Mouse (Mus musculus): ENCODE data around the gene Lrig1. TPM values are rescaled to one million over a fixed set of nuclear protein-coding genes. Genes with fewer than 3 reads are reported as not detected.

Lrig1 gene
- polyA plus RNA-seq, 1 experiment: 0.06 TPM

GRCm38 (mm10) chr6:94652659-94653213 lies 47.2 kb downstream of the Lrig1 start:
- peaks cover 2% of the 10 kb centered on the region; the same call in 1 of the 2 replicates for H3K4me1 ChIP-seq
- H3K27me3 ChIP-seq (replicated peaks): peaks cover 38% of the 10 kb centered on the region
- TF ChIP-seq GATA1 (IDR thresholded peaks at IDR 0.05; ENCODE audit: borderline replicate concordance, low read length) (no peak), FLI1 (IDR thresholded peaks at IDR 0.05; ENCODE audit: low read length) (no peak)
- no peak overlapping the region for H3K4me3 ChIP-seq (replicated peaks)
- no peaks in the 10 kb centered on the region for H3K36me3 ChIP-seq (replicated peaks; ENCODE audit: low read length)
- H3K9me3 ChIP-seq: no peaks in the 10 kb centered on the region

GRCm38 (mm10) chr6:94651541-94651940 lies 48.4 kb downstream of the Lrig1 start:
- H3K9me3 ChIP-seq: no peaks in the 10 kb centered on the region
- peaks cover 6% of the 10 kb centered on the region for H3K4me1 ChIP-seq
- H3K36me3 ChIP-seq (replicated peaks; ENCODE audit: low read length): no peaks in the 10 kb centered on the region
- TF ChIP-seq GATA1 (IDR thresholded peaks at IDR 0.05; ENCODE audit: borderline replicate concordance, low read length) (no peak), FLI1 (IDR thresholded peaks at IDR 0.05; ENCODE audit: low read length) (no peak)
- H3K4me3 ChIP-seq (replicated peaks): no peak overlapping the region
- H3K27me3 ChIP-seq (replicated peaks): peaks cover 36% of the 10 kb centered on the region

GRCm38 (mm10) chr6:94649637-94650036 lies 50.3 kb downstream of the Lrig1 start:
- Histone ChIP-seq H3K36me3 (replicated peaks; ENCODE audit: low read length) (no peaks in the 10 kb centered on the region), H3K27me3 (replicated peaks) (peaks cover 31% of the 10 kb centered on the region), H3K9me3 (no peaks in the 10 kb centered on the region), H3K4me1 (peaks cover 6% of the 10 kb centered on the region), H3K4me3 (replicated peaks) (no peak overlapping the region)
- TF ChIP-seq GATA1 (IDR thresholded peaks at IDR 0.05; ENCODE audit: borderline replicate concordance, low read length): no peak
- no peak for TF ChIP-seq FLI1 (IDR thresholded peaks at IDR 0.05; ENCODE audit: low read length)

DNA sequence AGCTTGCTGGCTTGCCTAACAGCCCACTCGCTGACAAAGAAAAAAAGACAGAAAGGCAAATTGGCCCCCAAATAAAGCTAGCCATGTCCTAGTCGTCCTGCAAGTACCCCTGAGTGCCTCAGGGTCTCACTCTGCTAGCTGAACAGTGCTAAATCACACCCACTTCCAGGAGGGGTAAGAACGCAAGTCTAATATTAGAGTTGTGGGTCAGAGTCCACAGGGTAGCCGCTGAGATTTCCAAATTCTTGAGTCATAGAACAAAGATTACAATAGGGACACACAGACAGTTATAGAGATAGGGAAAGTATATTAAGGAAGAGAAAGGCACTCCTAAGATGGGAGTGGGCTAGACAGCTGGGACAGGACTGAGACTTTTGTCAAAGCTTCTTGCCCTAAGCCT lies 51.5 kb downstream of the Lrig1 start:
- H3K4me3 ChIP-seq (replicated peaks): no peak overlapping the region
- H3K9me3 ChIP-seq: no peaks in the 10 kb centered on the region
- H3K36me3 ChIP-seq (replicated peaks; ENCODE audit: low read length): no peaks in the 10 kb centered on the region
- TF ChIP-seq FLI1 (IDR thresholded peaks at IDR 0.05; ENCODE audit: low read length): no peak
- TF ChIP-seq GATA1 (IDR thresholded peaks at IDR 0.05; ENCODE audit: borderline replicate concordance, low read length): no peak
- H3K4me1 ChIP-seq: peaks cover 6% of the 10 kb centered on the region
- H3K27me3 ChIP-seq (replicated peaks): peaks cover 31% of the 10 kb centered on the region

GRCm38 (mm10) chr6:94647574-94648430 lies 52.2 kb downstream of the Lrig1 start:
- H3K4me3 ChIP-seq (replicated peaks): no peak overlapping the region
- TF ChIP-seq GATA1 (IDR thresholded peaks at IDR 0.05; ENCODE audit: borderline replicate concordance, low read length) (no peak), FLI1 (IDR thresholded peaks at IDR 0.05; ENCODE audit: low read length) (no peak)
- peaks cover 35% of the 10 kb centered on the region for H3K27me3 ChIP-seq (replicated peaks)
- no peaks in the 10 kb centered on the region for H3K36me3 ChIP-seq (replicated peaks; ENCODE audit: low read length)
- peaks cover 6% of the 10 kb centered on the region for H3K4me1 ChIP-seq
- H3K9me3 ChIP-seq: no peaks in the 10 kb centered on the region

DNA sequence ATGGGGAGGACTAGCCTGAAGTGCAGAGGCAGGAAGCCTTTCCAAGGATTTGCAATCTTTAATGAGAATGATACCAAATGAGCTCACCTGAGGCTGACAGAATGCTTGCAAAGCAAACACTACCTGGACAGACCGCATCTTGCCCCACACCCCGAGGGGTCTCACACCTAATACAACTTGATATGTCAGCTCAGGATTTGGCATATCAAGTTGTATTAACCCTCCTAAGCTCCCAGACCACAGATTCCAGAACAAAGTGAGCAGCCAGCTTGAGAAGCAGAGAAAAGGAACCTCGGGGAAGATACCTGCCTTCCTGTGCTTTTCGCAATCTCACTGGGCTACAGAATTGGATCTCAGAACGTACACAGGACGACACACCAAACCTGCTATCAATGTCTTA lies 53.1 kb downstream of the Lrig1 start:
- H3K9me3 ChIP-seq: no peaks in the 10 kb centered on the region
- TF ChIP-seq GATA1 (IDR thresholded peaks at IDR 0.05; ENCODE audit: borderline replicate concordance, low read length) (no peak), FLI1 (IDR thresholded peaks at IDR 0.05; ENCODE audit: low read length) (no peak)
- H3K4me1 ChIP-seq: peaks cover 6% of the 10 kb centered on the region
- no peak overlapping the region for H3K4me3 ChIP-seq (replicated peaks)
- H3K27me3 ChIP-seq (replicated peaks): peaks cover 37% of the 10 kb centered on the region
- no peaks in the 10 kb centered on the region for H3K36me3 ChIP-seq (replicated peaks; ENCODE audit: low read length)

DNA sequence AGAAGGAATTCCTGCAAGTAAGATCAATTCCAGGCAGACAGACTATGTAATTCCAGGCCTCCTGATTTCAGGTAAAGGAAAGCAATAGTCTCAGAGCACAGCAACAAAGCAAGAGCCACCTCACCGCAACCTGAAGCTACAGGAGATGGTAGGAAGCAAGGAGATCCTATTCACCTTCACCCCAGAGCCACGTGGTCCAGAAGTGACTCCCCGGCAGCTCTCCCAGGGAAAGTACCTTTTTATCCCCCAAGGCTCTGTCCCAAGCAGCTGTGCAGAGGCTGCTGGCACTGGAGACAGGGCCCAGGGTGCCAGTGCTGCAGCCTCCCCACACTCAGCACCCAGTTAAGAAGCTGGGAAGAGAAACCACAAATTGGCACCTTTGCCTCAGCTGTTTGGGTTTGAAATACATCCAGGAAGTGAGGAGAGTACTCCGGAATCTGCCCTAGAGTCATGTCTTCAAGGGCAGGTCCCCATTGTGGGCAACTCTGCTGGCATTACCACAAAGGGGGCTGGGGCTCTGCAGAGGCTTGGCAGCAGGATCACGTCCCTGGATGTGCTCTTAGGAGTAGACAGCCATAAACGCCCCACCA lies 53.6 kb downstream of the Lrig1 start:
- H3K4me3 ChIP-seq (replicated peaks): no peak overlapping the region
- no peaks in the 10 kb centered on the region for H3K9me3 ChIP-seq
- peaks cover 36% of the 10 kb centered on the region for H3K27me3 ChIP-seq (replicated peaks)
- TF ChIP-seq GATA1 (IDR thresholded peaks at IDR 0.05; ENCODE audit: borderline replicate concordance, low read length) (no peak), FLI1 (IDR thresholded peaks at IDR 0.05; ENCODE audit: low read length) (no peak)
- H3K36me3 ChIP-seq (replicated peaks; ENCODE audit: low read length): no peaks in the 10 kb centered on the region
- H3K4me1 ChIP-seq: peaks cover 6% of the 10 kb centered on the region

DNA sequence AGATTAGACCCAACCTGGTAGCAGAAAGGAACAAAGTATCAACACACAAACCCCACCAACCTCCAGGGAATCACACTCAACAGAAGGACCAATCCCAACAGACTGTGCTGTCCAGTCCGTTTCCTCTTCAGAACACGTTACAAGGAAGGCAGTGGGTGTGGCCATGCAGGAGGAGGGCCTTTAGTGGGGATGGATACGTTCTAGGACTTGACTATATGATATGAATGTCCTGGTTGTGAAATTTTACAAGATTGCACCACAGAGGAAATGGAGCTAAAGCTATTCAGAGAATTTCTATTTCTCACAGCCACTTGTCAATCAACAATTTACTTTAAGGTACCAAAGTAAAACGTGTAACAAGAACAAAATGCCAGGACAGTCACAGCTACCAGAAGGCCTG lies 54.2 kb downstream of the Lrig1 start:
- Histone ChIP-seq H3K9me3 (no peaks in the 10 kb centered on the region), H3K36me3 (replicated peaks; ENCODE audit: low read length) (no peaks in the 10 kb centered on the region), H3K27me3 (replicated peaks) (peaks cover 36% of the 10 kb centered on the region), H3K4me1 (peaks cover 6% of the 10 kb centered on the region), H3K4me3 (replicated peaks) (no peak overlapping the region)
- no peak for TF ChIP-seq FLI1 (IDR thresholded peaks at IDR 0.05; ENCODE audit: low read length)
- no peak for TF ChIP-seq GATA1 (IDR thresholded peaks at IDR 0.05; ENCODE audit: borderline replicate concordance, low read length)

DNA sequence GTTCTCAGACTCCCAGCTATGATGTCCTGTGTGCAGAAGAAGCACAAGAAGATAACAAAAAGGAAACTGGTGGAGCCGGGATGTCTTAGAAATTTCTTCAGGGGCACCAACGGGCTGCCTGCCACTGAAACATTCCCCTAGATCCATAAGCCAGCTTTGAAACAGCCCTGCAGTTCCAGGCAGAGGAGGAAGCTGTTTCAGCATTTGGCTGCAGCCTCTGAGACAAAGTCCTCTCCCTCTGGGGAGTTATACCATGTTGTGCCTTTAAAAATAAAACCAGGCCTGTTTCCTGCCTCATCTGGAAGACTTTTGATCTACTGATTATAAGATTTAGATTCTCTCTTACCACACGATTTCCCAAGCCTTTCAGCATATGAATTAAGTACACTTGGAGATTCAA lies 55.3 kb downstream of the Lrig1 start:
- Histone ChIP-seq H3K27me3 (replicated peaks) (peaks cover 32% of the 10 kb centered on the region), H3K36me3 (replicated peaks; ENCODE audit: low read length) (no peaks in the 10 kb centered on the region), H3K4me1 (peaks cover 6% of the 10 kb centered on the region), H3K9me3 (no peaks in the 10 kb centered on the region), H3K4me3 (replicated peaks) (no peak overlapping the region)
- TF ChIP-seq FLI1 (IDR thresholded peaks at IDR 0.05; ENCODE audit: low read length) (no peak), GATA1 (IDR thresholded peaks at IDR 0.05; ENCODE audit: borderline replicate concordance, low read length) (no peak)

DNA sequence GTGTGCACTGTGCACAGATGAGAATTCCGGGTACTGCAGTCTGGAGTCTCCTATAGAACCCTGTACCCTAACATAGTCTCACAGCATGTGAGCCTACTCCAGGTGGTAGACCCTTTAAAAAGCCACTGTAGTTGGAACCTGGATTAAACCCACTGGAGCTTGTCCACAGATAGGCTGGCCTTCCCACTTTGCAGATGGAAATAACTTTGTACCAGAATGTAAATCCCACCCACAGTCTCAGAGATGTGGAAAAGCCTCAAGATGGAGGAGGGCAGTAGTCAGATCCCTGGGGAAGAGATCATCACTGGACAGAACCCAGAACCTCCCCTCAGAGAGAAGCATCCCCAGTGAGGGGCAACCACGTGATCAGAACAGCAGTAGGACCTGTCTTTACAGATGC lies 56.0 kb downstream of the Lrig1 start:
- Histone ChIP-seq H3K4me1 (peaks cover 6% of the 10 kb centered on the region), H3K27me3 (replicated peaks) (peaks cover 31% of the 10 kb centered on the region), H3K36me3 (replicated peaks; ENCODE audit: low read length) (no peaks in the 10 kb centered on the region), H3K9me3 (no peaks in the 10 kb centered on the region), H3K4me3 (replicated peaks) (no peak overlapping the region)
- TF ChIP-seq GATA1 (IDR thresholded peaks at IDR 0.05; ENCODE audit: borderline replicate concordance, low read length) (no peak), FLI1 (IDR thresholded peaks at IDR 0.05; ENCODE audit: low read length) (no peak)

Measured in megakaryocyte, embryonic 14.5 days (primary cell).